Mouse (Mus musculus): ENCODE measurements at regions not wholly inside any gene's neighbourhood (a gene's known extent, or its start where the extent isn't known, plus 50 kb on each side); places are given as distances from the start of the nearest gene placed in this dataset.
"Not testable (repeated sequence)": the region's sequence is repeated elsewhere in the genome, so short reads cannot be mapped to it uniquely, and the experiment has no call there.

DNA sequence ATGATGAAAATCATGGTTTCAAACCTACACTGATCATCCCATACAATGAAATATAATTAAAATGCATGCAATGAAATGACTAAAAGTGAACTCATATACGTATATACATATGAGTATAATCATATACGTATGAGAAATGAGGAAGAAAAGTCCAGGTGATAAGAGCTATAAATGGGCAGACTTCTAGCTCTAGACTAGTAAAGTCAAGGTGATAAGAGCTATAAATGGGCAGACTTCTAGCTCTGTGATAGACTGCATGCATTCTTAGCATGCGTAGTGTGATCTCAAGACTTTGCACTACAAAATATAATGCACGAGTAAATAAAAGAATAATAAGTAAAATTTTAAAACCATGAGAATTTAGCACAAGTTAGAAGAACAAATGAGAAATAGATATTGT is 606.2 kb upstream of the Gpc5 start:
- no peak for DNase-seq (ENCODE audit: low spot score)

DNA sequence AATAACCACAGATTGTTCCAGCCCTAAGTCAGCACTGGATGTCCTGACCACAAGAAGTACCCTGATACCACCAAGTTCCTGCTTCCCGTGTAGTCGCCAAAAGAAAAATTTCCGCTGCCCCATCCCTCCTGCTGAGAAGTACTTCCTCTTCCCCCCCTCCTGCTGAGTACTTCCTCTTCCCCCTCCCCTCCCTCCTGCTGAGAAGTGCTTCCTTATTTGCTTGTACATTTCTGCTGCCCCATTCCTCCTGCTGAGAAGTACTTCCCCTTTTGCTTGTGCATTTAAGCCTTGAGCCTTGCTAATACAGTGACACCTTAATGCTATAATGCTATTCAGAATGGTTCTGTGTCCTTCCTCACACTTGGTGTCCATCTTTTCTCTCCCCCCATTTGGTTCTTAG is 598.6 kb upstream of the Gpc5 start:
- DNase-seq (ENCODE audit: low spot score), result not testable (repeated sequence)

GRCm38 (mm10) chr14:114504976-114505375 is 587.0 kb upstream of the Gpc5 start:
- no peak for DNase-seq (ENCODE audit: low spot score)

GRCm38 (mm10) chr14:114547910-114548680 is 543.9 kb upstream of the Gpc5 start:
- no peak for DNase-seq (ENCODE audit: low spot score)

DNA sequence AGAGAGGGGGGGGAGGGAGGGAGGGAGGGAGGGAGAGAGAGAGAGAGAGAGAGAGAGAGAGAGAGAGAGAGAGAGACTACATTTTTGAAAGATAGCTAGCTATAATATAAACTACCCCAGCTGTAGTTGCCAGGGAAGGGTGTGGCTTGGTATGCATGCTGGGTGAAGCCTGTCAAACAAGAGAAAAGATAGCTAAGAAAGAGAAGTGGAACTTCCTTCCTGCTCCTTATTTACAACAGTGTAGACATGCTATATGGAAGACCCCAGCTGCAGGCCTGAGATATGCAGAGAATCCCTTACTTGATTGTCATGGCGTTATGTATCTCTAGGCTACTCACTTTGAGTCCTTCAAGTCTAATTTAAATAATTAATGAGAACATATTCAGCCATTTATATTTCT is 542.9 kb upstream of the Gpc5 start:
- DNase-seq (ENCODE audit: low spot score), result no peak

- peak; percentile 50 for DNase-seq (ENCODE audit: low spot score)
Measured at GRCm38 (mm10) chr14:114566411-114567030, 525.5 kb upstream of the Gpc5 start.

GRCm38 (mm10) chr14:114567673-114568309 is 524.2 kb upstream of the Gpc5 start:
- peak; percentile 85 for DNase-seq (ENCODE audit: low spot score)

- DNase-seq (ENCODE audit: low spot score), result peak; percentile 35
Measured at GRCm38 (mm10) chr14:114587367-114588064, 504.5 kb upstream of the Gpc5 start.

GRCm38 (mm10) chr14:114609296-114609695 is 482.7 kb upstream of the Gpc5 start:
- no peak for DNase-seq (ENCODE audit: low spot score)

- DNase-seq (ENCODE audit: low spot score), result no peak
Measured at GRCm38 (mm10) chr14:114612400-114612799, 479.6 kb upstream of the Gpc5 start.

- DNase-seq (ENCODE audit: low spot score), result no peak
Measured at GRCm38 (mm10) chr14:114656636-114657035, 435.4 kb upstream of the Gpc5 start.

DNA sequence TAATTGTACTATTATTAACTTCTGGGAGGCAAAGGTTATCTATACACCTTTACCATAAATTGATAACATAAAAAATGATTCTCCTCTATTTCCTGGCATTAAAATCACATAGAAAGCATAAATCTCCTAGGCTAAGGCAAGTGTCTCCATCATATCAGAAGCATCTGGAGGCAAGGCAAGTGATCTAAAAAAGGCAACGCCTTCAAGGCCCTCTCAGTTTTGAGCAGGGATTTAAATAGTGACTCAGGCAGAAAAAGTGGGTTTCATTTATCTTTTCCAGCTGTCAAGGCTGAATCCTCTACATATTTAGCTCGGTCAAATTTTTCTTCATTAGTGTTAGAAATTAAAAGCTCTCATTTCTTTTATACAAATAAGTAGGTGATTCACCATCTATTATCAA is 430.0 kb upstream of the Gpc5 start:
- no peak for DNase-seq (ENCODE audit: low spot score)

DNA sequence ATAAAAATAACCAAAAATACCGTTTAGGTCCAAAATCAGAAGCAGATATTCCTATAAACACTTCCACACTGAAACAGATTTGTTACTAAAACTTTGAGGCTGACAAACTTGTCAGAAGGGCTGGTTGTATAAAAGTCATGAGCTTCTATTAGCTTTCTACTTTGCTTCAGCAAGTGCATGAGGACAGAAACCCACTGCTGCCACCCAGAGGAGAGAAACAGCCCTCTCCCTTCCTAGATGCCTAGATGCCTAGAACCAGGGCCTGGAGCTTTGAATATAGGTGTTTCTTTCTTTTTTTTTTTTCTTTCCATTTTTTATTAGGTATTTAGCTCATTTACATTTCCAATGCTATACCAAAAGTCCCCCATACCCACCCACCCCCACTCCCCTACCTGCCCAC is 406.9 kb upstream of the Gpc5 start:
- DNase-seq (ENCODE audit: low spot score), result peak; percentile 35

- no peak for DNase-seq (ENCODE audit: low spot score)
Measured at GRCm38 (mm10) chr14:114694930-114695329, 397.1 kb upstream of the Gpc5 start.

- no peak for DNase-seq (ENCODE audit: low spot score)
Measured at GRCm38 (mm10) chr14:114697543-114697942, 394.5 kb upstream of the Gpc5 start.

DNA sequence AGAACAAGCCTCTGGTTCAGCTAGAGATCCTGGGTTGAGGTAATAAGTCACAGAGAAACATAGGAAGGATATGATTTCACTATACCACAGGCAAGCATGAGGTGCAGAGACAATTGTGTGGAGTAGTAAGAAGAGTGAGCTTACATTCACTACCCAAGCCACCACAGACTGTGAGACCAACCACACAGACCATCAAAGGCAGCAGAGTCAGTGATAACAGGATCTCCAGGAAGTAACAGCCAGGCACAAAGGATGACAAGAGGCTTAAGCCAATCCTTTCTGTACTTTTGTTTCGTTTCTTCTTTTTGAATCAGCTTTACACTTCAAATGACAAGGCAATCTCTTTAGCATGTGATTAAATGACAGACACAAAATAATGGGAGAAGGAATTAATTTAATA is 368.9 kb upstream of the Gpc5 start:
- no peak for DNase-seq (ENCODE audit: low spot score)

DNA sequence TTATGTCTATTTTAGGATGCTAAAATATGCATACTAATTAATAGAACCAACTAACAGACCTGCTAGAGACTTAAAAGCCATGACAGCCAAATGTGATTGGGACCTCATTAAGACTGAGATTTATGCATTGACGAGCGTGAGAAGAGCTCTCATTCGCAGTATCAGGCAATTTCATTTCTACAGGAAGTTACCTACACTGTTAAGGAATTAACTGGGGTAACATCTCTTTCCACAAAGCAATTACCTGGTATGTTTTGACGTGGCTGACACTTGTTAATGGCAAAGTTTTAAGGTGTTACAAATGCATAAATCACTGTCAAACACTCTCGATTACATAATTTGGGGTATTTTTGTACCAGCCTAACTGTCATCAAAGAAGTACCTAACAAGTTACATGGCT is 324.7 kb upstream of the Gpc5 start:
- DNase-seq (ENCODE audit: low spot score), result no peak

- no peak for DNase-seq (ENCODE audit: low spot score)
Measured at GRCm38 (mm10) chr14:114776723-114777122, 315.3 kb upstream of the Gpc5 start.

DNA sequence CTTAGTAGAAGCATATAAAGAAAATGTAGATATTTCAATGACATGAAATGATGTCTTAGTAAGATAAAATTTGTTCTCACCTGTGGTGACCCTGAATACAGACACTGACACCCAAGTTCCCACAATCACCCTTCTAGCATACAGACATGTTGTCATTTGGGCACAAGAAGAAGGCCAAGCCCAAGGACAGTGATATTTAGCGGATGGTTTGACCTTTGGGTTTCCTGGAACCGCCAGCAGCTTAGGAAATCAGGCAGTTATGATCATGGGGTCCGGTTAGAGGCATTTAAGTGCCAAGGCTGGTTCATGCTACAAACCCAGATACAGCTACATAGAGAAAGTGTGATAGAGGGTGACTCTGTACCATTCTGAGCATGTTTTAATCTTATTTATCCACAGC is 310.2 kb upstream of the Gpc5 start:
- DNase-seq (ENCODE audit: low spot score), result no peak

- DNase-seq (ENCODE audit: low spot score), result peak; percentile 92
Measured at GRCm38 (mm10) chr14:114790946-114791830, 300.8 kb upstream of the Gpc5 start.

GRCm38 (mm10) chr14:114791831-114792224 is 300.2 kb upstream of the Gpc5 start:
- DNase-seq (ENCODE audit: low spot score), result no peak

- no peak for DNase-seq (ENCODE audit: low spot score)
Measured at GRCm38 (mm10) chr14:114804643-114805042, 287.4 kb upstream of the Gpc5 start.

Measured in retina, embryonic 14.5 days (tissue).